Mouse (Mus musculus) intestine, embryonic 16.5 days (tissue): Measurements from ENCODE around the gene Cryz. TPM values are rescaled to one million over a fixed set of nuclear protein-coding genes. Genes with fewer than 3 reads are reported as not detected.

ENCODE experiments used
- polyA plus RNA-seq: library from polyadenylated mRNA; unstranded; fragments of >200 nt; fragmentation: Nextera tagmentation; extraction: Ambion mirVana; gene quantifications from 2 replicates; pipeline ENCODE4 v1.2.1, GENCODE M21; 2015

The Cryz gene
- polyA plus RNA-seq, 1 experiment from 2014 or later, result 36.5 TPM

Other genes starting within 250 kb of the Cryz start
- gene Tyw3, start 393 bp downstream of the Cryz start, polyA plus RNA-seq, result 8.3 and 10.1 TPM in 2 replicates
- 0.13 TPM in 1 of 2 replicates, not detected in the other for gene Erich3, start 67.1 kb downstream of the Cryz start, polyA plus RNA-seq